Mouse (Mus musculus) liver, embryonic 14.5 days (tissue): ENCODE measurements at regions not wholly inside any gene's neighbourhood (a gene's known extent, or its start where the extent isn't known, plus 50 kb on each side); places are given as distances from the start of the nearest gene placed in this dataset.

Experiments used
- CTCF ChIP-seq: IDR thresholded peaks from 2 replicates; pipeline ENCODE4 v1.5.1; 2016; ENCODE audit warnings: antibody characterized with exemption, low read depth, control low read depth
- EP300 ChIP-seq: IDR thresholded peaks from 2 replicates; pipeline ENCODE4 v1.6.1; 2016; ENCODE audit warnings: antibody characterized with exemption, low read depth

DNA sequence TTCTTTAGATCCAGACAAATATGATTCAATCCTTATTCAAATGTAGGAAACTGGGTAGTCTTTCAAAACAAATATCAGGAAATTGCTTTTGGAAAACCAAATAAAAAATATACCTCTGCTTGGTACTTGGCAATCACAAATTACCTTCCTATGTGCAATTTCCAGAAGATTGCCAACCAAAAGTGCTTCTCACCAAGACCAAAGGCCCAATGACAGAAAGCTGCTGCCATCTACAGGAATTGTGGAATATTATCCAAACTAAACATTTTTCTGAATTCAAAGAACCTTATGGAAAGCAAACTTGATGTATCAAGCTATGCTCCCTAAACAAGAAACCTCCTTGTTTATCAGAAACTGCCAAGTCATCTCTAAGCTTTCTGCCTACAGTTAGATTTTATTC lies 169.1 kb upstream of the Hsf2 start:
- no peak for TF ChIP-seq CTCF
- TF ChIP-seq EP300: no peak
